Mouse (Mus musculus) liver, postnatal 0 days (tissue): ENCODE measurements at regions not wholly inside any gene's neighbourhood (a gene's known extent, or its start where the extent isn't known, plus 50 kb on each side); places are given as distances from the start of the nearest gene placed in this dataset.

Experiments used
- CTCF ChIP-seq: sonication (generic); IDR thresholded peaks from 2 replicates; pipeline ENCODE4 v1.5.1; 2016; ENCODE audit warnings: antibody characterized with exemption, low read depth
- EP300 ChIP-seq: IDR thresholded peaks from 2 replicates; pipeline ENCODE4 v1.6.1; 2016; ENCODE audit warnings: antibody characterized with exemption, low read depth, mild to moderate bottlenecking

DNA sequence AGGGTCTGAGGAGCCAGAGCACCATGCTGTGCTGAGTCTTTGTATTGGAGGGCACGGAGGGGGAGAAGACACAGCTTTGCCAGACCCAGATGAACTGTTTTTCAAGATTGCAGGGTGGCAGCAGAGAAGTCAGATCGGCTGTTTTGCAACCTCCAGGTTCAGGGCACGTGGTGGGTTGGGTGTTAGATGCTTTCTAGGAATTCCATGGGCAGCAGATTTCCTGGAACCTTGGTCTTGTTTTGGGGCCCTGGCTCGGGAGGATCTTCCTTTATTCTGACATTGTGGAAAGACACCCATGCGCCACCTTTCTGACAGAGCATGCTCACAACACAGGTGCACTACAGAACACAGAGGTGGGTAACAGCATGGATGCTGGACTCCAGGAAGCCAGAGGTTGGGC, 89.4 kb upstream of the Elovl6 start:
- no peak for TF ChIP-seq CTCF
- TF ChIP-seq EP300, result no peak
